Mouse (Mus musculus): ENCODE results near the gene Cntn5.

DNA sequence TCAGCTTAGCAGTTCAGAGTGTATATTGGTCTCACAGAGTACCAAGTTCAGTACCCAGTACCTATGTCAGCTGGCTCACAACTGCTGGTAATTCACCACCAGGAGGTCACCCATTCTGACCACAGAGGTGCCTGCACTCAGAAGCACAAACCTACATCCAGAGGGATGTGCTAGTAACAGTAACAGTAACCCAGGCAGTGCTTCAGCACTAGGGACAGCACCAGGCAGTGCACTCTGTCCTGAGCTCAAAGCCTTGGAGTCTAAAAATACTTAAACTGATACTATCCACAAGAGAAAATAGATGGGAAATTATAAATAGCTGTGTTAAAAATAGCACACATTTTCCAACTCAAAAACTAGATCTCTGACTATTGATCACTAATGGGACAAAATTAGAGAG is 334.7 kb downstream of the Cntn5 start:
- TF ChIP-seq CTCF (IDR thresholded peaks at IDR 0.05; ENCODE audit: low read depth, low read length), result no peak
- TF ChIP-seq POLR2A (IDR thresholded peaks at IDR 0.05; ENCODE audit: borderline replicate concordance, low read depth, low read length), result no peak

Data from bone marrow macrophage, adult 2 months (primary cell).